Mouse (Mus musculus) forebrain, postnatal 0 days (tissue): Measurements from ENCODE around the gene Nop9. TPM values are rescaled to one million over a fixed set of nuclear protein-coding genes. Genes with fewer than 3 reads are reported as not detected.
"Not testable (repeated sequence)": the region's sequence is repeated elsewhere in the genome, so short reads cannot be mapped to it uniquely, and the experiment has no call there.

Source experiments
- ATAC-seq: fragments of 200-750 bp; cut with Nextera tagmentation; 2 replicates; pipeline ENCODE4 v1.8.0; 2017; ENCODE audit warnings: mild to moderate bottlenecking, moderate library complexity
- DNase-seq: peaks from one replicate; pipeline ENCODE4 v3.0.0-alpha.2; 2015
- H3K27ac ChIP-seq: fragments of 300-500 bp; sonication (generic); 2 replicates; pipeline ENCODE4 v1.5.1; 2014; ENCODE audit warnings: low read depth, mild to moderate bottlenecking, antibody characterized with exemption, low read length, moderate library complexity, mixed read lengths
- H3K27me3 ChIP-seq: fragments of 300-500 bp; sonication (generic); 2 replicates; pipeline ENCODE4 v1.6.1; 2014; ENCODE audit warnings: mild to moderate bottlenecking, low read length, mixed read lengths; ENCODE audit not compliant: insufficient read depth
- H3K36me3 ChIP-seq: fragments of 300-500 bp; sonication (generic); 2 replicates; pipeline ENCODE4 v1.6.1; 2014; ENCODE audit warnings: mild to moderate bottlenecking, moderate library complexity; ENCODE audit not compliant: insufficient read depth
- H3K4me1 ChIP-seq: fragments of 300-500 bp; sonication (generic); 2 replicates; pipeline ENCODE4 v1.6.1; 2014; ENCODE audit warnings: antibody characterized with exemption; ENCODE audit not compliant: insufficient read depth
- H3K4me2 ChIP-seq: fragments of 300-500 bp; sonication (generic); 2 replicates; pipeline ENCODE4 v1.6.1; 2014; ENCODE audit warnings: low read depth, mild to moderate bottlenecking, moderate library complexity
- H3K4me3 ChIP-seq: fragments of 300-500 bp; sonication (generic); 2 replicates; pipeline ENCODE4 v1.5.1; 2014; ENCODE audit warnings: low read depth, low read length, mixed read lengths
- H3K9ac ChIP-seq: fragments of 300-500 bp; sonication (generic); 2 replicates; pipeline ENCODE4 v1.6.1; 2014; ENCODE audit warnings: mild to moderate bottlenecking
- H3K9me3 ChIP-seq: fragments of 300-500 bp; sonication (generic); 2 replicates; pipeline ENCODE4 v1.6.1; 2016; ENCODE audit warnings: low read length
- CTCF ChIP-seq: sonication (generic); IDR thresholded peaks from 2 replicates; pipeline ENCODE4 v1.5.1; 2016; ENCODE audit warnings: antibody characterized with exemption, control low read depth, low read depth
- WGBS: fragments of 180-500 bp; shearing (Covaris S2); extraction: QIAGEN DNeasy Blood & Tissue Kit; methylation state at CpG from one replicate; pipeline ENCODE4 v1.1.7; 2014; 5-methylcytosine and 5-hydroxymethylcytosine counted together
- polyA plus RNA-seq: library from polyadenylated mRNA; unstranded; fragments of >200 nt; fragmentation: Nextera tagmentation; extraction: Ambion mirVana; gene quantifications from 2 replicates; pipeline ENCODE4 v1.2.1, GENCODE M21; 2015
- total RNA-seq: library from RNA; depleted of rRNA; stranded (reverse); fragments of >200 nt; gene quantifications from 2 replicates; pipeline ENCODE4 v1.2.3, GENCODE M21; 2014

Gene Nop9
- total and polyA plus RNA-seq, 2 experiments from 2014 or later: 25.6 to 34.7 TPM

GRCm38 (mm10) chr14:55737086-55737687 is 8.3 kb upstream of the Nop9 start:
- no peak overlapping the region for H3K27ac ChIP-seq
- no peaks in the 10 kb centered on the region for H3K4me1 ChIP-seq
- peaks cover 33% of the 10 kb centered on the region for H3K36me3 ChIP-seq
- H3K27me3 ChIP-seq: no peaks in the 10 kb centered on the region
- TF ChIP-seq CTCF: no peak
- no peaks in the 10 kb centered on the region for H3K9me3 ChIP-seq
- no peak overlapping the region for H3K9ac ChIP-seq
- no peak overlapping the region for H3K4me3 ChIP-seq
- DNase-seq: no peak
- ATAC-seq: no peak
- H3K4me2 ChIP-seq: no peak overlapping the region
- 89% methylated on average over 9 of the region's 9 CpGs for WGBS

GRCm38 (mm10) chr14:55743711-55744110 is 1.8 kb upstream of the Nop9 start:
- Histone ChIP-seq H3K4me1 (0 out of 2 replicates have a peak, but pooled peaks cover 12% of the 10 kb centered on the region), H3K36me3 (peaks cover 27% of the 10 kb centered on the region), H3K27ac (no peak overlapping the region), H3K9ac (no peak overlapping the region), H3K4me3 (peak overlapping the region; percentile 2; the same call in 1 of the 2 replicates), H3K4me2 (peak overlapping the region; percentile 19; the same call in 1 of the 2 replicates), H3K9me3 (no peaks in the 10 kb centered on the region), H3K27me3 (no peaks in the 10 kb centered on the region)
- DNase-seq (peak; percentile 86), ATAC-seq (peak; percentile 73)
- 16% methylated on average over 10 of the region's 10 CpGs for WGBS
- TF ChIP-seq CTCF: peak; percentile 98

GRCm38 (mm10) chr14:55745861-55746237 is 356 bp downstream of the Nop9 start:
- TF ChIP-seq CTCF: no peak
- peaks cover 24% of the 10 kb centered on the region for H3K36me3 ChIP-seq
- peak overlapping the region; percentile 87 for H3K4me3 ChIP-seq
- 0% methylated on average over 31 of the region's 31 CpGs for WGBS
- ATAC-seq (no peak), DNase-seq (no peak)
- peak overlapping the region; percentile 88 for H3K4me2 ChIP-seq
- no peaks in the 10 kb centered on the region for H3K27me3 ChIP-seq
- H3K9me3 ChIP-seq: no peaks in the 10 kb centered on the region
- peak overlapping the region; percentile 62; the same call in 1 of the 2 replicates for H3K27ac ChIP-seq
- H3K9ac ChIP-seq: peak overlapping the region; percentile 62
- 0 out of 2 replicates have a peak, but pooled peaks cover 12% of the 10 kb centered on the region for H3K4me1 ChIP-seq

- H3K9ac ChIP-seq: no peak overlapping the region
- H3K27ac ChIP-seq: no peak overlapping the region
- ATAC-seq (no peak), DNase-seq (no peak)
- peak overlapping the region; percentile 88 for H3K4me2 ChIP-seq
- H3K27me3 ChIP-seq: no peaks in the 10 kb centered on the region
- peaks cover 30% of the 10 kb centered on the region for H3K36me3 ChIP-seq
- TF ChIP-seq CTCF: no peak
- 0 out of 2 replicates have a peak, but pooled peaks cover 12% of the 10 kb centered on the region for H3K4me1 ChIP-seq
- H3K4me3 ChIP-seq: no peak overlapping the region
- H3K9me3 ChIP-seq: no peaks in the 10 kb centered on the region
- WGBS: 90% methylated on average over 10 of the region's 10 CpGs
Observed at GRCm38 (mm10) chr14:55747051-55747847, 1.8 kb downstream of the Nop9 start.

- H3K9me3 ChIP-seq: no peaks in the 10 kb centered on the region
- H3K4me2 ChIP-seq: no peak overlapping the region
- H3K4me3 ChIP-seq: no peak overlapping the region
- H3K9ac ChIP-seq: no peak overlapping the region
- peaks cover 7% of the 10 kb centered on the region for H3K27me3 ChIP-seq
- no peak for TF ChIP-seq CTCF
- no peak overlapping the region for H3K27ac ChIP-seq
- H3K36me3 ChIP-seq: peaks cover 37% of the 10 kb centered on the region
- DNase-seq (no peak), ATAC-seq (no peak)
- 86% methylated on average over 6 of the region's 6 CpGs for WGBS
- no peaks in the 10 kb centered on the region; the same call in 1 of the 2 replicates for H3K4me1 ChIP-seq
Observed at GRCm38 (mm10) chr14:55757566-55757965, 12.1 kb downstream of the Nop9 start.

GRCm38 (mm10) chr14:55758363-55758784 is 12.9 kb downstream of the Nop9 start, which contains the start of gene Cideb:
Cideb (minus strand) TSS chr14:55758458.
- ATAC-seq (no peak), DNase-seq (peak; percentile 68)
- H3K4me1 ChIP-seq: no peaks in the 10 kb centered on the region; the same call in 1 of the 2 replicates
- WGBS: 21% methylated on average over 8 of the region's 8 CpGs
- no peak within 1 kb of the TSS for H3K27ac ChIP-seq
- H3K9me3 ChIP-seq: no peaks in the 10 kb centered on the region
- peaks cover 29% of the 10 kb centered on the region for H3K36me3 ChIP-seq
- H3K9ac ChIP-seq: no peak within 1 kb of the TSS
- peak; percentile 76 for TF ChIP-seq CTCF
- peaks cover 7% of the 10 kb centered on the region for H3K27me3 ChIP-seq
- no peak within 1 kb of the TSS for H3K4me3 ChIP-seq
- H3K4me2 ChIP-seq: 0 out of 2 replicates have a peak within 1 kb of the TSS, but pooled peaks have one; percentile 5

- not testable (repeated sequence) for H3K9ac ChIP-seq, H3K27ac ChIP-seq, H3K9me3 ChIP-seq, ATAC-seq, H3K4me1 ChIP-seq, H3K4me3 ChIP-seq, H3K27me3 ChIP-seq
- TF ChIP-seq CTCF: peak; percentile 78
- H3K4me2 ChIP-seq: peak overlapping the region; percentile 32
- under 1% methylated on average over 6 of the region's 6 CpGs for WGBS
- peaks cover 11% of the 10 kb centered on the region for H3K36me3 ChIP-seq
- peak; percentile 86 for DNase-seq
Observed at GRCm38 (mm10) chr14:55760156-55760555, 14.7 kb downstream of the Nop9 start.
